Mouse (Mus musculus) layer of hippocampus, postnatal 10 days (tissue): ENCODE data around the gene Tom1. TPM values are rescaled to one million over a fixed set of nuclear protein-coding genes. Genes with fewer than 3 reads are reported as not detected.

ENCODE experiments used
- DNase-seq, 2 experiments: peaks; one replicate each; pipeline ENCODE4 v3.0.0; 2021; ENCODE audit warnings: low spot score in 2 of 2
- total RNA-seq, 2 experiments: library from RNA; stranded (reverse); gene quantifications; 2 replicates each; pipeline ENCODE4 v1.2.3; 2021

The Tom1 gene
- total RNA-seq, 2 experiments from 2014 or later: 34.8 to 36.7 TPM

GRCm38 (mm10) chr8:75039754-75040153 is 6.2 kb downstream of the Tom1 start:
- DNase-seq: no peak

GRCm38 (mm10) chr8:75042171-75042570 is 8.7 kb downstream of the Tom1 start:
- DNase-seq: no peak

- no peak for DNase-seq
Observed at GRCm38 (mm10) chr8:75042974-75043373, 9.5 kb downstream of the Tom1 start.

- DNase-seq: no peak
Observed at GRCm38 (mm10) chr8:75046303-75046702, 12.8 kb downstream of the Tom1 start.

GRCm38 (mm10) chr8:75047784-75048183 is 14.3 kb downstream of the Tom1 start:
- DNase-seq: no peak

- DNase-seq: no peak
Observed at GRCm38 (mm10) chr8:75053342-75053741, 19.8 kb downstream of the Tom1 start.

GRCm38 (mm10) chr8:75055673-75056072 is 22.2 kb downstream of the Tom1 start:
- DNase-seq: no peak

GRCm38 (mm10) chr8:75060022-75060421 is 26.5 kb downstream of the Tom1 start:
- no peak for DNase-seq

- no peak for DNase-seq
Observed at GRCm38 (mm10) chr8:75060815-75061214, 27.3 kb downstream of the Tom1 start.

GRCm38 (mm10) chr8:75063290-75063689 is 29.8 kb downstream of the Tom1 start:
- no peak for DNase-seq

- no peak for DNase-seq
Observed at GRCm38 (mm10) chr8:75064790-75065189, 31.3 kb downstream of the Tom1 start.

GRCm38 (mm10) chr8:75067287-75067686 is 33.8 kb downstream of the Tom1 start:
- no peak for DNase-seq

GRCm38 (mm10) chr8:75070297-75070696 is 36.8 kb downstream of the Tom1 start:
- no peak for DNase-seq

GRCm38 (mm10) chr8:75071627-75072346 is 38.3 kb downstream of the Tom1 start:
- peak; percentile 86 to 87 for DNase-seq

GRCm38 (mm10) chr8:75074876-75075275 is 41.4 kb downstream of the Tom1 start:
- DNase-seq: no peak

- DNase-seq: no peak
Observed at GRCm38 (mm10) chr8:75078215-75078614, 44.7 kb downstream of the Tom1 start.

GRCm38 (mm10) chr8:75078851-75079250 is 45.3 kb downstream of the Tom1 start:
- no peak for DNase-seq

- DNase-seq: no peak
Observed at GRCm38 (mm10) chr8:75081364-75082040, 48.0 kb downstream of the Tom1 start.

GRCm38 (mm10) chr8:75082181-75082805 is 48.8 kb downstream of the Tom1 start:
- DNase-seq: no peak

- DNase-seq: peak; percentile 78 to 80
Observed at GRCm38 (mm10) chr8:75083846-75084245, 50.3 kb downstream of the Tom1 start.

GRCm38 (mm10) chr8:75084382-75085064 is 51.0 kb downstream of the Tom1 start:
- DNase-seq: no peak

- no peak for DNase-seq
Observed at GRCm38 (mm10) chr8:75086002-75086401, 52.5 kb downstream of the Tom1 start.
